Mouse (Mus musculus): ENCODE results near the gene Rac1. TPM values are rescaled to one million over a fixed set of nuclear protein-coding genes. Genes with fewer than 3 reads are reported as not detected.
A peak's percentile ranks its signal among the peaks of the same experiment; 100 is the strongest.

Rac1 gene
- total and polyA plus RNA-seq, 3 experiments, result 204 to 231 (median 219) TPM

GRCm38 (mm10) chr5:143475153-143475844 lies 52.5 kb downstream of the Rac1 start:
- Histone ChIP-seq H3K36me3 (ENCODE audit: control insufficient read depth, insufficient read depth, low read length) (no peaks in the 10 kb centered on the region), H3K27ac (no peak overlapping the region), H3K4me1 (ENCODE audit: control insufficient read depth, insufficient read depth, low read length) (peaks cover 1% of the 10 kb centered on the region; the same call in 1 of the 2 replicates), H3K27me3 (ENCODE audit: control insufficient read depth, insufficient read depth, low read length) (no peaks in the 10 kb centered on the region), H3K4me3 (no peak overlapping the region), H3K9ac (ENCODE audit: low read depth, low read length) (no peak overlapping the region), H3K79me2 (replicated peaks; ENCODE audit: control insufficient read depth, insufficient read depth, low read length) (no peaks in the 10 kb centered on the region)
- TF ChIP-seq POLR2A (IDR thresholded peaks at IDR 0.05; ENCODE audit: insufficient read depth, low read depth, low read length) (no peak), CTCF (IDR thresholded peaks at IDR 0.05) (no peak), EP300 (IDR thresholded peaks at IDR 0.05; ENCODE audit: insufficient read depth, low read depth, low read length) (no peak)
- 75% methylated on average over 20 of the region's 20 CpGs for WGBS
- DNase-seq, result peak in 1 of 2 experiments; percentile 45
- intact Hi-C loops (cut with DNase I), result no loop called here

GRCm38 (mm10) chr5:143471953-143472618 lies 55.8 kb downstream of the Rac1 start:
- Histone ChIP-seq H3K27me3 (ENCODE audit: control insufficient read depth, insufficient read depth, low read length) (no peaks in the 10 kb centered on the region), H3K36me3 (ENCODE audit: control insufficient read depth, insufficient read depth, low read length) (no peaks in the 10 kb centered on the region), H3K27ac (no peak overlapping the region), H3K79me2 (replicated peaks; ENCODE audit: control insufficient read depth, insufficient read depth, low read length) (no peaks in the 10 kb centered on the region), H3K9ac (ENCODE audit: low read depth, low read length) (no peak overlapping the region), H3K4me3 (no peak overlapping the region), H3K4me1 (ENCODE audit: control insufficient read depth, insufficient read depth, low read length) (peaks cover 1% of the 10 kb centered on the region; the same call in 1 of the 2 replicates)
- intact Hi-C loops (cut with DNase I), result no loop called here
- no peak for DNase-seq
- TF ChIP-seq POLR2A (IDR thresholded peaks at IDR 0.05; ENCODE audit: insufficient read depth, low read depth, low read length), result no peak
- TF ChIP-seq EP300 (IDR thresholded peaks at IDR 0.05; ENCODE audit: insufficient read depth, low read depth, low read length), result no peak
- TF ChIP-seq CTCF (IDR thresholded peaks at IDR 0.05), result no peak
- WGBS, result 79% methylated on average over 9 of the region's 9 CpGs

- 66% methylated on average over 3 of the region's 3 CpGs for WGBS
- Histone ChIP-seq H3K79me2 (replicated peaks; ENCODE audit: control insufficient read depth, insufficient read depth, low read length) (no peaks in the 10 kb centered on the region), H3K36me3 (ENCODE audit: control insufficient read depth, insufficient read depth, low read length) (no peaks in the 10 kb centered on the region), H3K27me3 (ENCODE audit: control insufficient read depth, insufficient read depth, low read length) (no peaks in the 10 kb centered on the region), H3K27ac (peak overlapping the region; percentile 33; the same call in 1 of the 2 replicates), H3K4me1 (ENCODE audit: control insufficient read depth, insufficient read depth, low read length) (peaks cover 1% of the 10 kb centered on the region; the same call in 1 of the 2 replicates), H3K9ac (ENCODE audit: low read depth, low read length) (no peak overlapping the region), H3K4me3 (no peak overlapping the region)
- TF ChIP-seq POLR2A (IDR thresholded peaks at IDR 0.05; ENCODE audit: insufficient read depth, low read depth, low read length) (no peak), EP300 (IDR thresholded peaks at IDR 0.05; ENCODE audit: insufficient read depth, low read depth, low read length) (no peak), CTCF (IDR thresholded peaks at IDR 0.05) (no peak)
- intact Hi-C loops (cut with DNase I), result no loop called here
- DNase-seq, result no peak
Observed at GRCm38 (mm10) chr5:143471165-143471546, 56.7 kb downstream of the Rac1 start.

DNA sequence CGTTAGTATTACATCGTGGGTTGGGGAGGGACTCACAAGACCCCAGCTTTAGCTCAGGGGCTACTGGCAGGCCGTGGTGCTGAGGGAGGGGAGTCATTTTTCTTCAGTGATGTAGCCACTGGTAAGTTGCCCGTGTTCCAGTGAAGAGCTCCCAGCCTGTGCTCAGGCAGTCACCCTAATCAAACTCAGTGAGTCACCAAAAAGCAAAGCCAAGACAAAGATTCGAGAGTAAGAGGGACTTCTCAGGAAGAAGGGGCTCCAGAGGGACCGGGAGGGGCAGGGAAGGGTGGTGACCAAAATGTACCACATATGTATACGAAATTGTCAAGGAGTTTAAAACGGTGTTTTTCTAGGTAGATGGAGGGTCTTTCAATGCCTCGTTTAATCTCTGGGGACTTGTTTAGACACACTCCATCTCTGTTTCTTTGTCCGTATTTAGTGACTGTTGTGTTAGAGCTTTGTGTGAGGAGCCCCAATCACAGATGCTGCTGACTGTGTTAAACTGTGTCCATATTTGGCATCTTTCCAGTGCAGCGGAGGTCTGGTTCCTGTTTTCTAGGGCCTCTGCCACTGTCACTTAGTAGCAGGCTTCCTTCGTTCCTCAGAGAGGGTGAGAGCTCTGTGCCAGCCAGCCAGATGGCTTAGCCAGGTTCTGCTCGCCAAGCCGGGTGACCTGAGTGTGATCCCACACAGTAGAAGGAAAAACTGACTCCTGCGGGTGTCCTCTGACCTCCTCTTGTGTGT lies 57.2 kb downstream of the Rac1 start:
- no peak for TF ChIP-seq POLR2A (IDR thresholded peaks at IDR 0.05; ENCODE audit: insufficient read depth, low read depth, low read length)
- no peak for TF ChIP-seq CTCF (IDR thresholded peaks at IDR 0.05)
- no peak for TF ChIP-seq EP300 (IDR thresholded peaks at IDR 0.05; ENCODE audit: insufficient read depth, low read depth, low read length)
- no peaks in the 10 kb centered on the region for H3K36me3 ChIP-seq (ENCODE audit: control insufficient read depth, insufficient read depth, low read length)

GRCm38 (mm10) chr5:143469628-143470027 lies 58.2 kb downstream of the Rac1 start:
- Histone ChIP-seq H3K36me3 (ENCODE audit: control insufficient read depth, insufficient read depth, low read length) (no peaks in the 10 kb centered on the region), H3K4me3 (no peak overlapping the region), H3K27me3 (ENCODE audit: control insufficient read depth, insufficient read depth, low read length) (no peaks in the 10 kb centered on the region), H3K4me1 (ENCODE audit: control insufficient read depth, insufficient read depth, low read length) (peaks cover 4% of the 10 kb centered on the region), H3K9ac (ENCODE audit: low read depth, low read length) (no peak overlapping the region), H3K27ac (no peak overlapping the region), H3K79me2 (replicated peaks; ENCODE audit: control insufficient read depth, insufficient read depth, low read length) (no peaks in the 10 kb centered on the region)
- intact Hi-C loops (cut with DNase I), result no loop called here
- WGBS, result 89% methylated on average over 8 of the region's 8 CpGs
- DNase-seq, result no peak
- TF ChIP-seq EP300 (IDR thresholded peaks at IDR 0.05; ENCODE audit: insufficient read depth, low read depth, low read length), result no peak

More for the DNA sequence above, 57.2 kb downstream of the Rac1 start:
- Histone ChIP-seq H3K4me3 (no peak overlapping the region), H3K27ac (peak overlapping the region; percentile 33), H3K27me3 (ENCODE audit: control insufficient read depth, insufficient read depth, low read length) (no peaks in the 10 kb centered on the region), H3K9ac (ENCODE audit: low read depth, low read length) (no peak overlapping the region), H3K4me1 (ENCODE audit: control insufficient read depth, insufficient read depth, low read length) (peaks cover 1% of the 10 kb centered on the region; the same call in 1 of the 2 replicates), H3K79me2 (replicated peaks; ENCODE audit: control insufficient read depth, insufficient read depth, low read length) (no peaks in the 10 kb centered on the region)
- intact Hi-C loops (cut with DNase I), result no loop called here
- 23% methylated on average over 15 of the region's 15 CpGs for WGBS
- peak in 1 of 2 experiments; percentile 69 for DNase-seq

Measured in heart, adult 2 months (tissue).